Mouse (Mus musculus) lung, postnatal 14 days (tissue): Measurements from ENCODE around the gene Olfr530.

Experiments used
- DNase-seq: peaks from one replicate; pipeline ENCODE4 v3.0.0; 2021

The Olfr530 gene

DNA sequence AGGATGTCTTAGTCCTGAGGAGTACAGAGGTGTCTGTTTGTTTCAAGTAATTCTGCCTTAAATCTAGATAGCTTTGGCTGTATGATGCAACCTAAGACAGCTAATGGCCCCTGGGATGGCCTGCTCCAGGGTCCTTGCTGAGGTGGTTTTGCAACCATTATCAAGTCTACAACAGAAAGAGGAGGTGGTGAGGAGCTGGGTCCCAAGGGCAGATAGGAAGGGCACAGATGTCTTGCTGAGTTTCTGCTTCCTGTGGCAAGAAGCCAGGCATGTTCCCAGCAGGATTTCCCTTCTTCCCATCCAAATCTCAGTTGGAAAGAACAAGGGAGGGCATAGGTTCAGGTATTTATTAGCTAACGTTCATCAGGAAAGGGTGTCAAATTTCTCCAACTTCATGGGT is at the start of gene Olfr530:
Gene Olfr530, minus strand, starts transcription at position 101 of the 400 bp plus-strand sequence.
- DNase-seq: no peak

DNA sequence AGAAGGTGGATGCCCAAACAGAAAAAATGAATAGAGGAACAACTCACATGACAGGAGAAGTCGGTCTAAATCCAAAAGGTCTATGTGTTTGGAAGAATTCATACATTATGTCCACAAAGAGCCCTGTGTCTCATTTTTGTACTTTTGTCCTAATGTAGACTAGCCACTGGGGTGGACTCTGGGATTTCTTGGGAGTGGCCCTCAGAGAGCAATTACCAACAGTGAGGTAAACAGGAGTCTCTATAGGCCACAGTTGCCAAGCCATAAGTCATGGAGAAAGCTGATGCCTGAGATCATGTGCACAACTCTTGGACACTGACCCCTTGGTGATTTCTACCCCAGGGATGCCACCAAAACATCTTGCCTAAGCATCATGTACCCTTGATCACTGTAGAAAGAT is 45.4 kb upstream of the Olfr530 start, which contains the start of gene Olfr532:
Gene Olfr532, minus strand, starts transcription at position 101 of the 400 bp plus-strand sequence.
- DNase-seq: no peak

DNA sequence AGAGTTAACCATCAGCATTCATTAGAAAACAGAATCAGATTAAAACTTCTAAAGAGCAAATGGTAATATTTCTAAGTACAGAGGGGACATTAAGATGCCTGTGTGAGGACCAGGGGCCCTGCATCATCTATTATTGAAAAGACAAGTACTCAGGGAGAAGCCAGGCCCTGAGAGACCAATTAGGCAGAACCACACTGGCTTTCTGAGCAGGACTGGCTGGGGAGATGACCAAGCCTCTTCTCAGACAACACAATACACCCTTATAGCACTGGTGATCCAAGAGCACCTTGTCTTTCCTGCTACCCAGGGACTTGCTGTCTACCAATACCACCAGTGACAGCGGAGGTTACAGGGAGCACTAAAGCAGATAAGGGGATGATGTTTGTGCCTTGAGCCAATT is 26.7 kb upstream of the Olfr530 start, which contains the start of gene Olfr531:
Gene Olfr531, minus strand, starts transcription at position 101 of the 400 bp plus-strand sequence.
- DNase-seq: no peak

DNA sequence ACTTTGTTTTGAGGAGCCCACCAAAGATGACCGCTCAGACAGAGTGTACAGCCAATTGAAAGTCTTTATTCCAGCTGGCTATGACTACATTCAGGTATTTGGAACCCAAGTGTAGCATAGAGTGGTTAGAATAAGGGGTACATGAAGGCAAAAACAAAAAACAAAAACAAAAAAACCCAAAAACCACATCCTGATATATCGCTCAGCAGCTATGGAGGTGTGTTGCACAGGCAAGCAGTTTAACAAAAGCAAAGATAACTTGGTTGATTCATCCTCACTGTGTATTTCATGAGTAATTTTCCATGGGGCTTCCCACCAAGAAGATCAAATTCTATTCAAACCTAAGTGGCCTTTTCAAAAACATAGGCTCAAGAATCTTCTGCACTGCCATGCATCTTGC is 780 bp upstream of the Olfr530 start:
- no peak for DNase-seq

DNA sequence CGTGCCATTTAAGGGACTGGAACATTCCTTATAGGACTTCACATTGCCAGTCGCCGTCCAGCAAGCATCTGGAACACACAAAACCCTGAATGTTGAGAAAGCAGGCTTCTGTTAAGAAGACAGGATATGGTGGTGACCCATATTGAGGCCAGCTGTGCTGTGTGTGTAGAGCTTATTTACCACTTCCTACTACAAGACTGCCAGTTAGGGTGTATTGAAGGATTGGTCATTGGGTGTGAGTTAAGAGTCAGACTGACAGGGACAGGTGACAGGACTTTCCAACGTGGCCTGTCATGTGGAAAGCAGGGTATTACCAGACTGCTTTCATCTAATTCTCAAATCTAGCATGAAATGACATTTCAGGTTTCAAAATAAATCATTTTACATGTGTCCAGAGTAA is 1.8 kb downstream of the Olfr530 start:
- no peak for DNase-seq

DNA sequence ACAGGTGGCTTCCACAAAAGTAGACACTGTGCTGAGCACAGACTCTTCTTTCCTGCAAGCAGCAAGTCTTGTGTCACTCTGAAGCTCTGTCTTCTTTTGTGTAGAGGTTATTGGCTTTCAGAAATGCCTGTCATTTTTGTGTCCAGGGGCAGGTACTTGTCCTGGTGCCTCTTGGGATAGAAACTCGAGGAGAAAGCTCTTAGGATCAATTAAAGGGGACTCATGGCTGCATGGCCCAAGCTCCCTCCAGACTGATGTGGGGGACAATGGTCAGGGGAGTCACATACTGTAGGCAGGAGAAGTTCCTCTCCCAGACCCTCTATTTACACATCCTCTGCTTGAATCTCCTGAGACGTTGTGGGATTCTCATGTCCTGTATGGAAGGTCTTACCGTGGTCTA is 14.6 kb downstream of the Olfr530 start, which contains the start of gene Olfr60:
Gene Olfr60, minus strand, starts transcription at position 101 of the 400 bp plus-strand sequence.
- no peak for DNase-seq

DNA sequence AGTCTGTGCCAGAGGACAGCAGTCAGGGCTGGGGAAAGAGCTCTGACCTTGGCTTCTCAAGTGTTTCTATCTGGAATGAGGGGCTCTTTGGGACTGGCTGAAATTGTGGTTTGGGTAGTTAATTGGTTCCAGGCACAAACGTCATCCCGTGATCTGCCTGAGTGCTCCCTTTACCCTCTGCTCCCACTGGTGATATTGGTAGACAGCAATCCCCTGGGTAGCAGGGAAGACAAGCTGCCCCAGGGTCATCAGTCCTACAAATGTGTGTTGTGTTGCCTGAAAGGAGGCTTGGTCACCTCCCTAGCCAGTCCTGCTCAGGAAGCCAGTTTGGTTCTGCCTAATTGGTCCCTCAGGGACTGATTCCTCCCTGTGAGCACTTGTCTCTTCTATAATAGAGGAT is 42.4 kb downstream of the Olfr530 start, which contains the start of gene Olfr527:
Gene Olfr527, plus strand, starts transcription at position 301 of the 400 bp plus-strand sequence.
- no peak for DNase-seq

DNA sequence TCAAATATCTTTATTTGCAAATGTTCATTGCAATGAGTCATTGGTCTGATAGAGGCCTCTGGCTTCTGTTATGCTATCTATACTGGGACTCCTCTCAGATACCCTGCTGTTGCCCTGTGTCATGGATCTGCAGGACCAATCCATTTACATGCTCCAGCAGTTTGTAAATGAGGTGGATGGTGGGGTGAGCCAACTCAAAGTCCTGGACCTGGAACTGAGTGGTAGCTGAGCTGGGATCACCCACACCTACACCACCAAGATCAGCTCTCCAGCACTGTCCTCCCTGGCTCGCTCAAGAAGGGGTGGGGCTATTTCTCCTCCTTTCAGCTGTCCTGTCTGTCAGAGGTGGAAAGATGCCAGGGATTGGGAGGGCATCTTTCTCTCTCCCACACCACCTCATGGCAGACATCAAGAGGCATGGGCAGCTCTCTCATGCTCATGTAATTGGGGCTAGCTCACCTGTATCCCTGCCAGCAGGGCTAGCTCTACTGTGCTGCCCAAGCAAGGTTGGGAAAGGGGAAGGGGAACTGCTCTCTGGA is 46.3 kb downstream of the Olfr530 start:
- DNase-seq: no peak
